Mouse (Mus musculus): Measurements from ENCODE around the gene Olfr885. TPM values are rescaled to one million over a fixed set of nuclear protein-coding genes. Genes with fewer than 3 reads are reported as not detected.

The Olfr885 gene
- not detected in 2 replicates for total RNA-seq (2017)

DNA sequence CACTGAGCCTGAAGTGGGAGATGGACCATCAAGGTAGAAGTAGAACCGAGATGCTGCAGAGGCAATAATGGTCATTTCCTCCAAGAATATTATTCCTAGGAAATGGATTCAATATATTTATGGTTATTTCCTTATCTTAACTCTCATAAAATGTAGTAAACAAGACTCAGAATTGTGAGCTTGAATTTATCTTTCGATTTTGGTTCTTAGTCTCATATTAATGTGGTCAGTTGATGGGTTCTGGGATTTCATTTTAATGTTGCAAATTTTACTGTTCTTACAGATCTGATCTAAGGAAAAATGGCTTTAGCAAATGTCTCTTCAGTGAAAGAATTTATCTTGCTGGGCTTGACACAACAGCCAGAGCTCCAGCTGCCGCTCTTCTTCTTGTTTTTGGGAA, at the start of gene Olfr885:
Olfr885 (plus strand) TSS at position 301 of the 400 bp plus-strand sequence.
- no peak for ATAC-seq (ENCODE audit: extremely low read depth, insufficient number of reproducible peaks, low FRiP score, poor library complexity, severe bottlenecking)

DNA sequence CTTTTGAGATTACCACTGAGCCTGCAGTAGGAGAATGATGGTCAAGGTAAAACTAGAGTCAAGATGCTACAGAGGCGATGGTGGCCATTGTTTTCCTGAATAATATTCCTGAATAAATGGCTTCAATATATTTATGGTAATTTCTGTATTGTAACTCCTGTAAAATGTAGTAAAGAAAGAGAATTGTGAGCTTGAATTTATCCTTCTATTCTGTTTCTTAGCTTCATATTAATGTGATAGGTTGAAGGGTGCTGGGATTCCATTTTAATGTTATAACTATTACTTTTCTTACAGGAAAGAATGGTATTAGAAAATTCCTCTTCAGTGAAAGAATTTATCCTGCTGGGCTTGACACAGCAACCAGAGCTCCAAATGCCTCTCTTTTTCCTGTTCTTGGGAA, 35.6 kb upstream of the Olfr885 start, which contains the start of gene Olfr883:
Olfr883 (plus strand) TSS at position 301 of the 400 bp plus-strand sequence.
- ATAC-seq (ENCODE audit: extremely low read depth, insufficient number of reproducible peaks, low FRiP score, poor library complexity, severe bottlenecking), result no peak

DNA sequence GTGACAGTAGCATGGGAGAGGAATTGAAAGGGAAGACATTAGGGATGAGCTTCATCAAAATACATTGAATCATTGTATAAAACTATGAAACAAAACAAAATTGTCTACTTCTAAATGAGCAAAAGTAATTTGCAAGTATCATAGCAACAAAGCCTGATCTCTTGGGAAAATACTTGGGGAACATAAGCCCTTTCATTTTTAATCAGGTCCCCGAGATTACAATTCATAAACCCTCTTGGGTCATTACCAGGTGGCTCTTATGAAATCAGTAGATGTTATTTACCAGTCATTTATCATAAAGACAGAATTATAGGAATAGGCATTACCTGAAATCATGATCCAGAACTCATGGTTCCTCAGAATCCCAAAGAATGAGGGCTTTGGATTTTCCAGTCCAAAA, 14.9 kb upstream of the Olfr885 start, which contains the start of gene Olfr884:
Olfr884 (plus strand) TSS at position 301 of the 400 bp plus-strand sequence.
- ATAC-seq (ENCODE audit: extremely low read depth, insufficient number of reproducible peaks, low FRiP score, poor library complexity, severe bottlenecking), result no peak

DNA sequence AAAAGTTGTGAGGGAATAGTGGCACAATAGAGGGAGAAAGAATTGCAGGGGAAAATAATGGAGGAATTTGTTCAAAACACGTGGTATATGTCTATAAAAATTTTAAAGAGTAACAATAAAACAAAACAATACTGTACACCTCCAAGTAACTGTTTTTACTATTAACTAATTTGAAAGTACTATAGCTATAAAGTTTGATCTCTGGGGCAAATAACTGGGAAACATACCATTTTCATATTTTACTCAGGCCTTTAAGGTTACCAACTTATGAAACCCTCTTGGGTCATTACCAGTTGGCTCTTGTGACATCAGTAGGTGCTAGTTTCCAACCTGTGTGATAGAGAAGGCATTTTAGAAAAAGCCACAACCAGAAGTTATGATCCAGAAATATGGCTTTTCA, 22.6 kb downstream of the Olfr885 start, which contains the start of gene Olfr887:
Olfr887 (plus strand) TSS at position 301 of the 400 bp plus-strand sequence.
- no peak for ATAC-seq (ENCODE audit: extremely low read depth, insufficient number of reproducible peaks, low FRiP score, poor library complexity, severe bottlenecking)

DNA sequence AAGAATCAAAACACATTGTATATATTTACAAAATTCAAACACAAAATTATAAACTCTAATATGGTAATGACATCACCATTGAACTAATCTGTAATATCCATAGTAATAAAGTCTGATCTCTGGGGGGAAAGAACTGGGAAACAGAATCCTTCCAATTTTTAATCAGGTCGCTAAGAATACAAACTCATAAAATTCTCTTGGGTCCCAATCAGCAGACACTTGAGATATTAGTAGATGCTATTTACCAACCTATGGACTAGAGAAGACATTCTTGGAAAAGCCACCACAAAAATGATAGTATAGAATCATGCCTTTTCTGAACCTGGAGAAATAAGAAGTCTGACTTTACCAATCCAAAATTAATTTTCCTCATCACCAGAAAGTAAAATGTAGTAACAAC, 46.7 kb downstream of the Olfr885 start, which contains the start of gene Olfr888:
Olfr888 (plus strand) TSS at position 301 of the 400 bp plus-strand sequence.
- ATAC-seq (ENCODE audit: extremely low read depth, insufficient number of reproducible peaks, low FRiP score, poor library complexity, severe bottlenecking), result no peak

Other genes starting within 250 kb of the Olfr885 start
- not detected in 2 replicates for gene Olfr877, start 207.1 kb upstream of the Olfr885 start, total RNA-seq (2017)
- gene Olfr145, start 164.6 kb upstream of the Olfr885 start, total RNA-seq (2017), result 0.12 TPM in 1 of 2 replicates, not detected in the other
- gene Olfr878, start 143.5 kb upstream of the Olfr885 start, total RNA-seq (2017), result 0.47 TPM in 1 of 2 replicates, not detected in the other
- not detected in 2 replicates for gene Olfr881, start 69.5 kb upstream of the Olfr885 start, total RNA-seq (2017)
- not detected in 2 replicates for gene Olfr883, start 35.5 kb upstream of the Olfr885 start, total RNA-seq (2017)
- gene Olfr884, start 14.8 kb upstream of the Olfr885 start, total RNA-seq (2017), result not detected in 2 replicates
- not detected in 2 replicates for gene Olfr887, start 22.8 kb downstream of the Olfr885 start, total RNA-seq (2017)
- not detected in 2 replicates for gene Olfr888, start 46.8 kb downstream of the Olfr885 start, total RNA-seq (2017)
- not detected in 2 replicates for gene Olfr889, start 53.9 kb downstream of the Olfr885 start, total RNA-seq (2017)
- gene Olfr890, start 81.2 kb downstream of the Olfr885 start, total RNA-seq (2017), result 0.12 TPM in 1 of 2 replicates, not detected in the other
- gene Olfr891, start 119.5 kb downstream of the Olfr885 start, total RNA-seq (2017), result not detected in 2 replicates
- 0.12 TPM in 1 of 2 replicates, not detected in the other for gene Olfr893, start 147.0 kb downstream of the Olfr885 start, total RNA-seq (2017)
- not detected in 2 replicates for gene Olfr894, start 156.7 kb downstream of the Olfr885 start, total RNA-seq (2017)
- gene Olfr143, start 191.5 kb downstream of the Olfr885 start, total RNA-seq (2017), result not detected in 2 replicates
- not detected in 2 replicates for gene Olfr895, start 206.5 kb downstream of the Olfr885 start, total RNA-seq (2017)
- gene Olfr896-ps1, start 229.8 kb downstream of the Olfr885 start, total RNA-seq (2017), result not detected in 2 replicates

Data from neutrophil, adult 5-6 weeks (primary cell).